Mouse (Mus musculus): ENCODE results near the gene 4930402H24Rik. TPM values are rescaled to one million over a fixed set of nuclear protein-coding genes. Genes with fewer than 3 reads are reported as not detected.

The 4930402H24Rik gene
- polyA plus RNA-seq, 1 experiment from 2014 or later: 33.3 TPM

DNA sequence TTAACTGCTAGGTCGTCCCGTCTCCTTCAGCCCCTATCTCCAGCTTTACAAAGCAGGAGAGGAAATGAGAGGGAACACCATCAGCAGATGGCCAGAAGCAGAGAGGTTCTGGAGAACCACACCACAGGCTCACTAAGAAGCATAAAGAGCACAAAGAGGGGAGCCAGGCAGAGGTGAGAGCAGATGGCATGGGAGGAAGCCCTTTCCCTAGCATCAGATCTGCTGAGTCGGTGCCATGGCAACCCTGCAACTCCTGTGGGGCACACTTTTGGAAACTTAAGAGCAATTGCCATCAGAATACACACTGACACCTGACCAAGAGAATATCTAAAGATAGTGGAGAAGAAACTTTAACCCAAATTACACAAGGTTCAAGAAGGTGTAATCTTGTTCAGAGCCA, 151.6 kb downstream of the 4930402H24Rik start:
- H3K9me3 ChIP-seq (ENCODE audit: control insufficient read depth, low read length): 0 out of 2 replicates have a peak, but pooled peaks cover 2% of the 10 kb centered on the region
- DNase-seq (ENCODE audit: low spot score): no peak
- H3K27me3 ChIP-seq (replicated peaks; ENCODE audit: control insufficient read depth, insufficient read depth, low read length): no peaks in the 10 kb centered on the region
- no peak overlapping the region for H3K27ac ChIP-seq (ENCODE audit: low read depth)
- H3K4me1 ChIP-seq (replicated peaks; ENCODE audit: control insufficient read depth, insufficient read depth, low read length): no peaks in the 10 kb centered on the region
- ATAC-seq (replicated peaks; ENCODE audit: low FRiP score, low TSS enrichment, low read depth): no peak
- 91% methylated on average over 3 of the region's 3 CpGs for WGBS
- no peak overlapping the region for H3K9ac ChIP-seq (ENCODE audit: low read length)
- no peaks in the 10 kb centered on the region for H3K36me3 ChIP-seq (ENCODE audit: control insufficient read depth, insufficient read depth, low read length)
- no peak overlapping the region for H3K4me2 ChIP-seq (ENCODE audit: low read length)
- H3K4me3 ChIP-seq (ENCODE audit: low read depth, low read length): no peak overlapping the region

DNA sequence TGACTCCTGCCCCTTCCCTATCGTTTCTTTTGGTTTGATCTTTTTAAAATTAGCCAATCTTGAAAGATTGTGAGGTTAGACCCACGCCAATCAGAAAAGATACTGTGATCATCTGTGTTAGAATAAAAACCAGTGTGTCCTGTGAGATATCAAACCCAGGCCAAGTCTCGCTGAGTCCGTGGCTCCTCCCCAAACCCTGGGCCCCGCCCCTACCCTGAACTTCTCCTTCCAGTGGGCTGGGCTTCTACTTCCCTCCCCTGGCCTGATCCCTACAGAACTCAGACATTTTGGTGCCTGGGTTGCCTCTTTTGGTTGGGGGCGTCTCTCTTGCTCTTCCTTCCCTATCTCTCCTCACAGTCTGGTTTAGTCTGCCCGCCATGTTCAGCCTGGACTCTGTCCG, 155.8 kb downstream of the 4930402H24Rik start:
- Histone ChIP-seq H3K4me3 (ENCODE audit: low read depth, low read length) (no peak overlapping the region), H3K27ac (ENCODE audit: low read depth) (no peak overlapping the region), H3K27me3 (replicated peaks; ENCODE audit: control insufficient read depth, insufficient read depth, low read length) (no peaks in the 10 kb centered on the region), H3K9me3 (ENCODE audit: control insufficient read depth, low read length) (0 out of 2 replicates have a peak, but pooled peaks cover 3% of the 10 kb centered on the region), H3K4me2 (ENCODE audit: low read length) (no peak overlapping the region), H3K9ac (ENCODE audit: low read length) (no peak overlapping the region), H3K4me1 (replicated peaks; ENCODE audit: control insufficient read depth, insufficient read depth, low read length) (no peaks in the 10 kb centered on the region), H3K36me3 (ENCODE audit: control insufficient read depth, insufficient read depth, low read length) (peaks cover 32% of the 10 kb centered on the region)
- DNase-seq (ENCODE audit: low spot score): no peak
- 55% methylated on average over 8 of the region's 8 CpGs for WGBS
- no peak for ATAC-seq (replicated peaks; ENCODE audit: low FRiP score, low TSS enrichment, low read depth)

DNA sequence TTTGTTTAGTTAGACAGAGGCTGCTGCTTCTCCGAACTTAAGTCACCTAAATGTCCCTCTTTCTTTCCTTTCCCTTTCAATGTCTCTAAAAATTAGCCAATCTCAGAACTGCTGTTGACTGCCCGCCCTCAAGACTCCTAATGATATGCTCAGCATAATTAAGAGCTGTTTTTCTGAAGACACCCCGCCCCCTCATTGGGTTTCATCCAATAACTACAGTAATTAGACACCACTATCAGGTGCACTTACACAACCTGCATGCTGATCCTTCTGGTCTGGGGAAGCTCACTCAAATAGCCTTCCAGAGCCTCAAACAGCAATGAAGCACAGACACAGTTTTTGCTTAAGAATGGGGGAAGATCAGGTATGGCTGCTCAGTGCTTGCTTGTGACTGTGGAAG, 156.5 kb downstream of the 4930402H24Rik start:
- no peak overlapping the region for H3K27ac ChIP-seq (ENCODE audit: low read depth)
- ATAC-seq (replicated peaks; ENCODE audit: low FRiP score, low TSS enrichment, low read depth): no peak
- 0 out of 2 replicates have a peak, but pooled peaks cover 3% of the 10 kb centered on the region for H3K9me3 ChIP-seq (ENCODE audit: control insufficient read depth, low read length)
- no peak overlapping the region for H3K4me3 ChIP-seq (ENCODE audit: low read depth, low read length)
- no peaks in the 10 kb centered on the region for H3K27me3 ChIP-seq (replicated peaks; ENCODE audit: control insufficient read depth, insufficient read depth, low read length)
- DNase-seq (ENCODE audit: low spot score): no peak
- no peak overlapping the region for H3K4me2 ChIP-seq (ENCODE audit: low read length)
- no peak overlapping the region for H3K9ac ChIP-seq (ENCODE audit: low read length)
- 88% methylated on average over 3 of the region's 3 CpGs for WGBS
- H3K36me3 ChIP-seq (ENCODE audit: control insufficient read depth, insufficient read depth, low read length): peaks cover 40% of the 10 kb centered on the region
- H3K4me1 ChIP-seq (replicated peaks; ENCODE audit: control insufficient read depth, insufficient read depth, low read length): no peaks in the 10 kb centered on the region

DNA sequence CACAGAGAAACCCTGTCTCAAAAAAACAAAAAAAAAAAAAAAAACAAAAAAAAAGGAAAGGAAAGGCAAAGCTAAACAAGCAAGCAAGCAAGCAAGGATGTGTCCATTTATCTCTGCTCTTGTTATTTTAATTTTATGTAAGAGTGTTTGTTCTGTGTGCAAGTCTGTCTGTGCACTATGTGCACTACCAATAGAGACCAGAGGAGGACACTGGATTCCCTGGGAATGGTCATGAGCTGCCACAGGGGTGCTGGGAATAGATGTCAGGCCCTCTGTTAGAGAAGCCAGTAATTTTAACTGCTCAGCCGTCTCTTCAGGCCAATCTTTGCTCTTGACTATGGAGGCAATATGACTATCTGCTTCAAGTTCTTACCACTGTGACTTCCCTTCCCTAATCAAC, 162.6 kb downstream of the 4930402H24Rik start:
- Histone ChIP-seq H3K27me3 (replicated peaks; ENCODE audit: control insufficient read depth, insufficient read depth, low read length) (no peaks in the 10 kb centered on the region), H3K9me3 (ENCODE audit: control insufficient read depth, low read length) (0 out of 2 replicates have a peak, but pooled peaks cover 3% of the 10 kb centered on the region), H3K4me2 (ENCODE audit: low read length) (no peak overlapping the region), H3K9ac (ENCODE audit: low read length) (no peak overlapping the region), H3K4me1 (replicated peaks; ENCODE audit: control insufficient read depth, insufficient read depth, low read length) (no peaks in the 10 kb centered on the region), H3K4me3 (ENCODE audit: low read depth, low read length) (no peak overlapping the region), H3K27ac (ENCODE audit: low read depth) (no peak overlapping the region), H3K36me3 (ENCODE audit: control insufficient read depth, insufficient read depth, low read length) (peaks cover 88% of the 10 kb centered on the region)
- DNase-seq (ENCODE audit: low spot score) (no peak), ATAC-seq (replicated peaks; ENCODE audit: low FRiP score, low TSS enrichment, low read depth) (no peak)
- WGBS: 88% methylated on average over 1 of the region's 1 CpGs

DNA sequence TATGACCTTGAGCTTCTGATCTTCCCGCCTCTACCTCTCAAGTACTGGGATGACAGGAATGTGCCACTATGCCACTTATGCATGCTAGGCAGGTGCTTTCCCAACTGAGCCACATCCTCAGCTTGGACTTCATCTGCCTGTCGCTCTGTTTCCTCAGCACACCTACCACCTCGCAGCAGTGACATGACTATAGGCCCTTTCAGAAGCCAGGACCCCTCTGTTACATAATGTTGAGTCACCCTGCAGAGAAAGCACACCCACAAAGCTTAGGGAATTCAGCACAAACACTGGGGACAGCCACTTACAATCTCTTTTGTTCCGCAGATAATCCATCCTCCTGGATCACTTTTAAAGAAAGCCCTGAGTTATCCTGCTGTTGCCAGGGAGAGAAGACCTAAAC, 166.1 kb downstream of the 4930402H24Rik start:
- H3K9me3 ChIP-seq (ENCODE audit: control insufficient read depth, low read length): no peaks in the 10 kb centered on the region
- 69% methylated on average over 4 of the region's 4 CpGs for WGBS
- DNase-seq (ENCODE audit: low spot score): no peak
- peaks cover 87% of the 10 kb centered on the region for H3K36me3 ChIP-seq (ENCODE audit: control insufficient read depth, insufficient read depth, low read length)
- no peaks in the 10 kb centered on the region for H3K4me1 ChIP-seq (replicated peaks; ENCODE audit: control insufficient read depth, insufficient read depth, low read length)
- ATAC-seq (replicated peaks; ENCODE audit: low FRiP score, low TSS enrichment, low read depth): no peak
- H3K27ac ChIP-seq (ENCODE audit: low read depth): no peak overlapping the region
- H3K9ac ChIP-seq (ENCODE audit: low read length): no peak overlapping the region
- no peak overlapping the region for H3K4me3 ChIP-seq (ENCODE audit: low read depth, low read length)
- H3K4me2 ChIP-seq (ENCODE audit: low read length): no peak overlapping the region
- H3K27me3 ChIP-seq (replicated peaks; ENCODE audit: control insufficient read depth, insufficient read depth, low read length): no peaks in the 10 kb centered on the region

DNA sequence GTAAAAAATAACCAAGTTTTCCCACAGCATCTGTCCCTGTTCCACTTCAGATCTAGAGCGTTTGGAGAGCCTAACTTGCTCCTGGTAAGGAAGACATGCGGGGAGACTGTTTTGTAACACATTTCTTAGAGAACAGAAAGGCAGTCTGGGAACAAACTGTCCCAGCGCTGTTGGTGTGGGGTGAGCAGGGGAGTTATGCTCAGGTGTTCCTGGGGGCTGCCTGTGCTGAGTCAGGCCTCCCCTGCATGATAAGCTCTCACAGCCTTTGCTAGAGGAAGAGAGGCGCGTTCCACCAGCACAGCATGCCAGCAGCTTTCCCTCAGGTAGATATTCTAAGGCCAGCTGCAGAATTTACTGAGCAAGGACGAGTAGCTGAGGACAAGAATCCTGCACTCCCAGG, 168.2 kb downstream of the 4930402H24Rik start:
- 78% methylated on average over 6 of the region's 6 CpGs for WGBS
- peaks cover 81% of the 10 kb centered on the region for H3K36me3 ChIP-seq (ENCODE audit: control insufficient read depth, insufficient read depth, low read length)
- no peak for DNase-seq (ENCODE audit: low spot score)

DNA sequence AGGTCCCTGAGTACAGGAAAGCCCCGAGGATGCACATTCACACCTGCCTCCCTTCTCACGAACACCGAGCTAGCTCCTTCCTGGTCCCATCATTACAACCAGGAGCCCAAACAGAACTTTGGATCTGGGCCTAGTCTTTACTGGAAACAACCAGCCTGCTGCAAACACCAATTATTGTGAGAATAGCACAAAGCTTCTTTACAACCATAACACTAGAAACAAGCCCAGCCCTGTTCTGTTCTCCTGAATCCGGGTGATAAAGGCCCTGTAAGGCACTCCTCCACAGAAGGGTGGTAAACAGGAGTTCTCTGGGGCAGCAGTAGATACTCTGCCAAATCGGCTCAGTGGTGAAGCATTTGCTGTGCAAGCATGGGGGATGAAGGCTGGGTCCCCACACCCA, 170.9 kb downstream of the 4930402H24Rik start:
- Histone ChIP-seq H3K9ac (ENCODE audit: low read length) (no peak overlapping the region), H3K27ac (ENCODE audit: low read depth) (no peak overlapping the region), H3K36me3 (ENCODE audit: control insufficient read depth, insufficient read depth, low read length) (peaks cover 81% of the 10 kb centered on the region), H3K9me3 (ENCODE audit: control insufficient read depth, low read length) (no peaks in the 10 kb centered on the region), H3K4me3 (ENCODE audit: low read depth, low read length) (no peak overlapping the region), H3K4me2 (ENCODE audit: low read length) (no peak overlapping the region), H3K27me3 (replicated peaks; ENCODE audit: control insufficient read depth, insufficient read depth, low read length) (no peaks in the 10 kb centered on the region), H3K4me1 (replicated peaks; ENCODE audit: control insufficient read depth, insufficient read depth, low read length) (no peaks in the 10 kb centered on the region)
- no peak for ATAC-seq (replicated peaks; ENCODE audit: low FRiP score, low TSS enrichment, low read depth)
- 81% methylated on average over 5 of the region's 5 CpGs for WGBS
- DNase-seq (ENCODE audit: low spot score): no peak

More for the DNA sequence above, 168.2 kb downstream of the 4930402H24Rik start:
- Histone ChIP-seq H3K9ac (ENCODE audit: low read length) (no peak overlapping the region), H3K9me3 (ENCODE audit: control insufficient read depth, low read length) (no peaks in the 10 kb centered on the region), H3K27ac (ENCODE audit: low read depth) (no peak overlapping the region), H3K27me3 (replicated peaks; ENCODE audit: control insufficient read depth, insufficient read depth, low read length) (no peaks in the 10 kb centered on the region), H3K4me1 (replicated peaks; ENCODE audit: control insufficient read depth, insufficient read depth, low read length) (no peaks in the 10 kb centered on the region), H3K4me3 (ENCODE audit: low read depth, low read length) (no peak overlapping the region), H3K4me2 (ENCODE audit: low read length) (no peak overlapping the region)
- no peak for ATAC-seq (replicated peaks; ENCODE audit: low FRiP score, low TSS enrichment, low read depth)

DNA sequence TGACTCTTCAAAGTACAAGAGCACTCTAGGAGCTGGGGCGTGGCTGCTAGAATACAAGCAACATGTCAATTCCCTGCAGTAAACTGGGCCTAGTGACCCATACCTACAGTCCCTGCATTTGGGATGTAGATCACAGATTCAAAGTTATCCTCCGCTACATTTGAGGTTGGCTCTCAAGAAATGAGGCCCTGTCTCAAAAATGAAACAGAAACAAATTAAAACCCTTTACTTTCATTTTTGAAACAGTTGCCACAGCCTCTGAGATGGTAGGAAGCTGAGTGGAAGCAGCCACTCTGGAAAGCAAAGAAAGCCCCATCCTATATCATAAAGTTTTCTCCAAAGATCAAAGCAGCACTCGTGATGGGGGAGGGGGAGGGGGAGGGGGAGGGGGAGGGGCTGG, 172.8 kb downstream of the 4930402H24Rik start:
- Histone ChIP-seq H3K9ac (ENCODE audit: low read length) (no peak overlapping the region), H3K4me1 (replicated peaks; ENCODE audit: control insufficient read depth, insufficient read depth, low read length) (no peaks in the 10 kb centered on the region), H3K36me3 (ENCODE audit: control insufficient read depth, insufficient read depth, low read length) (peaks cover 81% of the 10 kb centered on the region), H3K4me2 (ENCODE audit: low read length) (no peak overlapping the region), H3K9me3 (ENCODE audit: control insufficient read depth, low read length) (no peaks in the 10 kb centered on the region), H3K27me3 (replicated peaks; ENCODE audit: control insufficient read depth, insufficient read depth, low read length) (no peaks in the 10 kb centered on the region), H3K4me3 (ENCODE audit: low read depth, low read length) (no peak overlapping the region), H3K27ac (ENCODE audit: low read depth) (no peak overlapping the region)
- no peak for DNase-seq (ENCODE audit: low spot score)
- 70% methylated on average over 3 of the region's 3 CpGs for WGBS
- no peak for ATAC-seq (replicated peaks; ENCODE audit: low FRiP score, low TSS enrichment, low read depth)

DNA sequence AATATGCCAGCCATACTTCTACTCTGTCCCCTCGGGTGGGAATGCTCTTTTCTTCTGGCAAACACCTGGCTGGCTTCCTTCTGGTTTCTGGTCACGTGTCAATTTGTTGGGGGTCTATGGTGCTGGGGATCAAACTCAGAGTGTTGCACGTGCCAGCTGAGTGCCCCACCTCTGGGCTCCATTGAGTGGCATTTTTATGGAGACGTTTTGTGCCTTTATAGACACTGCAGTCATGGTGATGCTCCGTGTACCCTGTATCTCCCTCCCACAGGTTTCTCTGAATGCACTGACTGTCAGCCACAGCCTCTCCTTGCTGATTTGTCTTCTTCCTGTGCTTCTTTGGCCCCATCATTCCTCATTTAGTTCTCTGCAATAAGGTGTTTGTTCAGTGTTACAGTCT, 174.4 kb downstream of the 4930402H24Rik start:
- Histone ChIP-seq H3K9me3 (ENCODE audit: control insufficient read depth, low read length) (no peaks in the 10 kb centered on the region), H3K36me3 (ENCODE audit: control insufficient read depth, insufficient read depth, low read length) (peaks cover 84% of the 10 kb centered on the region), H3K4me3 (ENCODE audit: low read depth, low read length) (no peak overlapping the region), H3K4me2 (ENCODE audit: low read length) (no peak overlapping the region), H3K9ac (ENCODE audit: low read length) (no peak overlapping the region), H3K27ac (ENCODE audit: low read depth) (no peak overlapping the region), H3K4me1 (replicated peaks; ENCODE audit: control insufficient read depth, insufficient read depth, low read length) (no peaks in the 10 kb centered on the region), H3K27me3 (replicated peaks; ENCODE audit: control insufficient read depth, insufficient read depth, low read length) (no peaks in the 10 kb centered on the region)
- no peak for ATAC-seq (replicated peaks; ENCODE audit: low FRiP score, low TSS enrichment, low read depth)
- 70% methylated on average over 5 of the region's 5 CpGs for WGBS
- no peak for DNase-seq (ENCODE audit: low spot score)

Measured in intestine, embryonic 14.5 days (tissue).